Mouse (Mus musculus): Measurements from ENCODE around the gene Cox8a. TPM values are rescaled to one million over a fixed set of nuclear protein-coding genes. Genes with fewer than 3 reads are reported as not detected.

The Cox8a gene
- polyA plus RNA-seq (2012; rRNA removed), result 2,106 and 3,736 TPM in 2 replicates

GRCm38 (mm10) chr19:7217162-7217925 lies at the start of gene Cox8a:
TSS of gene Cox8a (minus strand) at chr19:7217616.

GRCm38 (mm10) chr19:7240782-7241690 lies 23.6 kb upstream of the Cox8a start, which contains the start of gene Naa40:
TSS of gene Naa40 (minus strand) at chr19:7241183.

GRCm38 (mm10) chr19:7205753-7206736 lies 11.4 kb downstream of the Cox8a start, which contains the start of gene Otub1:
TSS of gene Otub1 (minus strand) at chr19:7206316.

Other genes starting within 250 kb of the Cox8a start
- gene Ppp1r14b, start 242.6 kb downstream of the Cox8a start, polyA plus RNA-seq (2012; rRNA removed), result 89.2 and 116 TPM in 2 replicates
- 63.9 and 66.6 TPM in 2 replicates for gene Plcb3, start 241.1 kb downstream of the Cox8a start, polyA plus RNA-seq (2012; rRNA removed)
- gene Fkbp2, start 237.1 kb downstream of the Cox8a start, polyA plus RNA-seq (2012; rRNA removed), result 13.1 and 16.3 TPM in 2 replicates
- 62.1 and 102 TPM in 2 replicates for gene Vegfb, start 230.0 kb downstream of the Cox8a start, polyA plus RNA-seq (2012; rRNA removed)
- 24.5 and 30.1 TPM in 2 replicates for gene Dnajc4, start 225.0 kb downstream of the Cox8a start, polyA plus RNA-seq (2012; rRNA removed)
- gene Nudt22, start 221.5 kb downstream of the Cox8a start, polyA plus RNA-seq (2012; rRNA removed), result 48.4 and 63.7 TPM in 2 replicates
- 8.2 and 10.0 TPM in 2 replicates for gene Trpt1, start 221.5 kb downstream of the Cox8a start, polyA plus RNA-seq (2012; rRNA removed)
- 16.6 and 20.2 TPM in 2 replicates for gene Fermt3, start 198.1 kb downstream of the Cox8a start, polyA plus RNA-seq (2012; rRNA removed)
- 11.6 and 11.9 TPM in 2 replicates for gene Stip1, start 177.6 kb downstream of the Cox8a start, polyA plus RNA-seq (2012; rRNA removed)
- gene Macrod1, start 160.8 kb downstream of the Cox8a start, polyA plus RNA-seq (2012; rRNA removed), result 41.9 and 71.8 TPM in 2 replicates
- 0.12 and 0.35 TPM in 2 replicates for gene Flrt1, start 111.9 kb downstream of the Cox8a start, polyA plus RNA-seq (2012; rRNA removed)
- 62.1 and 76.4 TPM in 2 replicates for gene Otub1, start 11.3 kb downstream of the Cox8a start, polyA plus RNA-seq (2012; rRNA removed)
- gene Naa40, start 23.6 kb upstream of the Cox8a start, polyA plus RNA-seq (2012; rRNA removed), result 9.4 and 9.6 TPM in 2 replicates
- 1.8 and 2.2 TPM in 2 replicates for gene Rcor2, start 49.7 kb upstream of the Cox8a start, polyA plus RNA-seq (2012; rRNA removed)
- gene Mark2, start 124.2 kb upstream of the Cox8a start, polyA plus RNA-seq (2012; rRNA removed), result 107 and 122 TPM in 2 replicates
- gene Spindoc, start 165.4 kb upstream of the Cox8a start, polyA plus RNA-seq (2012; rRNA removed), result 9.2 and 13.9 TPM in 2 replicates
- 10.5 and 12.3 TPM in 2 replicates for gene 2700081O15Rik, start 200.0 kb upstream of the Cox8a start, polyA plus RNA-seq (2012; rRNA removed)

All from stomach, adult 2 months (tissue).